Mouse (Mus musculus): ENCODE data around the gene Ide.

GRCm38 (mm10) chr19:37363128-37363939 is 25.7 kb upstream of the Ide start:
- TF ChIP-seq CTCF (conservative IDR thresholded peaks at IDR 0.05 in 1 of 2, IDR thresholded peaks at IDR 0.05 in 1 of 2; ENCODE audit: low read depth in 2 of 2, low read length in 2 of 2), result no peak
- TF ChIP-seq POLR2AphosphoS2 (IDR thresholded peaks at IDR 0.05; ENCODE audit: low read depth, low read length), result no peak
- TF ChIP-seq MYC (IDR thresholded peaks at IDR 0.05; ENCODE audit: low read depth, low read length), result no peak
- no peak for TF ChIP-seq RAD21 (IDR thresholded peaks at IDR 0.05; ENCODE audit: low read depth, low read length)
- no peak for TF ChIP-seq MXI1 (IDR thresholded peaks at IDR 0.05; ENCODE audit: low read depth, low read length)
- no peak for TF ChIP-seq CHD1 (IDR thresholded peaks at IDR 0.05; ENCODE audit: low read depth, low read length)
- TF ChIP-seq NELFE (IDR thresholded peaks at IDR 0.05; ENCODE audit: low read depth, low read length), result no peak

Measured in CH12.LX (cell line).